Mouse (Mus musculus) left cerebral cortex, adult 8-10 months (tissue): ENCODE measurements around the gene A930004D18Rik. TPM values are rescaled to one million over a fixed set of nuclear protein-coding genes. Genes with fewer than 3 reads are reported as not detected.

Experiments
- DNase-seq, 2 experiments: peaks; one replicate each; pipeline ENCODE4 v3.0.0; 2022; ENCODE audit warnings: low spot score in 2 of 2
- total RNA-seq, 4 experiments: library from RNA; stranded (reverse); gene quantifications; 2 replicates each; pipeline ENCODE4 v1.2.4; 2022

Gene A930004D18Rik
- total RNA-seq, 4 experiments from 2014 or later, result 1.8 to 3.5 (median 2.2) TPM

GRCm38 (mm10) chr2:18053243-18053950, 15.9 kb upstream of the A930004D18Rik start:
- no peak for DNase-seq

DNA sequence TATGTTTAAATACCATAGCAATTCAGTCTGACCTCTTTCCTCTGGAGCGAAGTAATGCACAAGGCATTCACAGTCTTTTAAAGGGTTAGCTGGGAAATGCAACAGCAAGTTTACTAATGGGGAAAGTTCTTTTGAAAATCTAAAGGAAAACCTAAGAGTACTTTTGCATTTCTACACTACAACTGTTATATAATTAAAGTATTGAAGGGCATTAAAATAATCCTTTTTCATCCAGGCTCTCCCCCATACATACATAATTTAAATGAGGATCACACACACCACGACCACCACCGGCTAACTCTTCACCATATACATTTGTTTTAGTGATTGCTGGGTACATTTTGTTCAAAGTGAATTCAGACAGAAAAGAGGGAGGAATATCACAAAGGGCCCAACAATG, 15.0 kb upstream of the A930004D18Rik start:
- DNase-seq, result no peak

DNA sequence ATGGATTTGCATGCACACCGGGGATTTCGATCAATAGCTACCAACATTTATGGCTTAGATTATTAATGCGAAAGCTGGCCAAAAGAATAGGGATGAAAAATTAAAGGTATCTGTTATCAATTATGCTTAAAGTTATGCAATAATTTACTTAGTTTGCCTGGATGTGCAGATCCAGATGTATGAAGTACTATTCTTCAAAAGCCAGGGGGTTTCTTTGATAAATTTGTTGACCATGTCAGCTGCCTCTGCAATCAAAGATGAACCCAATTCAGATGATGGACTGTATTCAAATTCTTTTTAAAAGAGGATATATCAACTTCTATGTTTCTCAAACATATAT, 14.3 kb upstream of the A930004D18Rik start:
- no peak for DNase-seq

DNA sequence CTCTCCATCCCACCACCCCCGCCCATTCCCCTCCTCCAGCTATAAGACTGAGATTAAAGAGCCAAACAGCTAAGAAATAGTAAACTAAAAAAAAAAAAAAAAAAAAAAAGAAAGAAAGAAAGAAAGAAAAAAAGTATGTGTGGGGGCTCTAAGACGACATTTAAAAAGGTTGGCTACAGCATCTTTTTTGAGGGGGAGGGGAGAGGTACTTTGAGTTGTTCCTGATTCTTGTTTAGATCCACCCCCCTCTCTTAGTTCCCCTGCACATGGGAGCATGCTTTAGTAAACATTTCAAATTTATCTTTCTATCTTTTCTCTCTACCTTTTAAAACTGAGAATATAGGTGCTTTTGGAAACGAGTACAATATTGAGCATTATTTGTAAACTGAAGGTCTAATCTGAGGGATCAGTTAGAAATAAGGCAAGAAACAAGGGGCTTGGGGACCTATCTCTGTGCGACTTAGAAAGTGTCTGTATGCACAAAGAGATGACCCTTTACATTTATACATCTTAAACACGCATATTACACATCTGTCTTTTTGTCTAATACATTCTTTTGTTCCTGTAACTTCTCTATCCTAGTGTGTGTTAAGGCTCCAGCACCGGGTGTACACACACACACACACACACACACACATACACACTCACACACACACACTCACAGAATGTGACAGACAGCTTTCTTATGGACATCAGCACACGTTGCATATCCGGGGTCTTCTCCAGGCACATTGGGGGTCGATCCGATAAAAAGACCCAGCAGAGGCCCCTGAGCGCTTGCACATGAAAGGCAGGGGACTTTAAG, 13.7 kb upstream of the A930004D18Rik start:
- DNase-seq, result no peak

DNA sequence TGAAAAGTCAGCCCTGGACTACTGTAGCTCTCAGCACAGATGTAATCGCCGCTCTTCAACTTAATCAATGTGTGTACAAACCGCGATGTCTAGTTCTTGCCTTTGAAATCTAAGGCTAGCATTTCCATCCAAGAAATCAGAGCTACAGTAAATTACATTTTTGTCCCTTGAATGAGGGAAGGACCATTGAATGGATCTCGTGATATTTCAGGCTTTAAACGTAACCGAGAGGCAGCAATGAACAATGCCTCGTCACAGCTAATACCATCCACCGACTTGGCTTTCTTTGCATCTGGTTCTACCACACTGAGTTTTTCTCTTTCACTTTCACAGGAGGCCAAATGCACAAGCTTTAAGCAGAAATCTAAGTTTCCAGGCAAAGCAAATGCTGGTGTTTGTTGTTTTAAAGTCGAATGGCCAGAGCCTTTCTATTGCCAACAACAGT, 13.0 kb upstream of the A930004D18Rik start:
- no peak for DNase-seq

DNA sequence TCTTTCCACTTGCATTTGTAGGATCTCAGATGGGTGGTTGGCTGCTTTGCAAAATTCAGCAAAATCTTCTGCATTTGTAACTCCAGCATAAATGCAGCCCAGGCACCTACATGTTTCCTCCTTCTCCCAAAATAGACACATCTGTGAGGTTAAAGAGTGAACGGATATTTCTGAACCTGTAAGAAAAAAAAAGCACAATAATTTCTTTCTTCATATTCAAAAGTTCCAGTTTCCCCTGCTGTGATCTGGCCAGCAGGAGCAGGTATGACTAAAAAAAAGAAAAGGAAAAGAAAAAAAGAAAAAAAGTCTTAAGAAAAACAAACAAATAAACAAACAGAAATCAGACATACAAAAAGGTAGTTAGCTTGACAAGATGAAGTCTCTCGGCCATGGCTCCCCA, 12.5 kb upstream of the A930004D18Rik start:
- no peak for DNase-seq

DNA sequence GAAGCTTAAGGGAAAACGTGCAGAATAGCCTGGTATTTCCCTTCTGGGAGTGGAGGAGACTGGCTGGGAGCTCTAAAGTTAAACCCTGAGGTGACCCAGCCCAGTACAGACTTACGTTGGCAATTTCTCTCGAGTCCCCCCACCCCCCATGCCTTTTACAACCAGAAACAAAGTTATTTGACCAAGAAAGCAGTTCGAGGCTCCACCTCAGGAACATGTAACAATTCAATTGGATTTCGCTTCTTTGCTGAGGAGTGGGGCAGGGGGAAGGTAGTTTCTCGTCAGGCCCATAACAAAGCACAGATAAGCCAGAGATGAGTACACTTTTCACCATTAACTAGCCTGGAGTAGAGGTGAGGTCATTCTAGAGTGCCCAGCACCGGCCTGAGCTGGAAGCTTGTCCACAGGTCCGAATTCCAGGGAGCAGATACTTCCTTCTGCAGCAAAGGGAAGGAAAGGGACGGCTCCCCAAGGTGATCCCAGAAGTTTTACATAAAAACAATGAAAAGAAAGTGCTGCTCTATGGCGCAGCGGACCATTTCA, 11.8 kb upstream of the A930004D18Rik start:
- DNase-seq, result no peak

DNA sequence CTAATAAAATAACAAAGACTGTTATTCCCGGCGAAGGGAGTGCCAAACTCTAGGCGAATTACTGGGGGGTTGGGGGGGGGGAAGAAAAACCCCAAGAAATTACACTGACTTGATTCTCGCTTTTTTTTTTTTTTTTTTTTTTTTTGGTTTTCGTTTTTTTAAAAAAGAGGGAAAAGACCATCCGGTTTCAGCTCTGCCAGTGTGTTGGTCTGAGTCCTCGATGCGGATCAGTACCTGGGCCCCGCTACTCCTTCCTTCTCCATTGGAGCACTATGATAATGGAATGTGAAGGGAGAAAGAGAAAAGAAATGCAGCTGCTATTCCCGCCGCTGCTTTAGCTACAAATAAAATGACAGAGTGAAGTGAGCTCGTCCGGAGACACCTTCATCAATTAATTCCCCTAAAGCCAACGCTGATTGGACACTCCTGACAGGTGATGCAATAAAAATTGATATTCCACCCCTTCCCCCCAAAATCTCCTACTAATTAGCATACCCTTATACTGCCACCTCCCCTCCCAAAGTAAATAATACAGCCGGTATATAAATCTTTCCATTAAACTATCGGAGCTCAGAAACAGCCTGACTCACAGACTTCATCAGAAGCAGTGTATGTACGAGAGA, 11.0 kb upstream of the A930004D18Rik start, which contains the start of gene Skida1:
TSS of gene Skida1 (minus strand) at position 599 of the 623 bp plus-strand sequence.
- DNase-seq, result no peak

DNA sequence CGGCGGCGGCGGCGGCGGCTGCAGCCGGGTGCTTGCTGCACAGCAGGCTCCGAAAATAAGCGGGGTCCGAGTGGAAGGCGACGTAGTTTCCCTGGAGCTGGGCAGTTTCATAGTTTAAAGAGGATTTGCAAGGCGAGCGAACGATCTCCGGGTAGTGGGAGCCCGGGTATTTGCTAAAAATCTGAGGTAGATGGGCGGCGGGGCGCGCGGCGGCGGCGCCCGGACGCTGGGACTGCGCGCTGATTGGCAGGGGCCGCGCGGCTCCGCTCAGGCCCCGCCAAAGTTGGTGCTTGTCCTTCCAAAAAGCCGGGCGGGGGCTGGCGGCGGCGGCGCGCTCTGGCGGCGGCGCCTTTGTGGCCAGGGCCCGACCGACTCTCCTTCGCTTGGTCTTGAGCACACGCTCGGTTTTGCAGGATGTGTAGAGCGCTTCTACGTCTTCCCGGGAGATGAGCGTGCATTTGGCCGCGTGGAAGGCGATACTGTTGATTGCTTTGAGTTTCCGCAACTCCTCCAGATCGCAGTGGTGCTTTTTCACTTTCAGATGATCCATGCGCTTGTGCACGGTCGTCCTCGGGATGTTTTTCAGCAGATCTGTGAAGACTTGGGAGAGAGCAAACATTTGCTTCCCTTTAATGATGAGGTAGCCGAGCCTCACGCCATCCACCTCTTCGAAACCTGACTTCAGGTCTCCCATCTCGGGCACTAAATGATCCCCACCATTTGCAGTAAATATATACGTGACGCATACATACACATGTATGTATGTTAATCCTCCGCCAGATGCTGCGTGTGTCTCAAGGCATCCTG, 10.3 kb upstream of the A930004D18Rik start:
- peak; percentile 60 for DNase-seq

DNA sequence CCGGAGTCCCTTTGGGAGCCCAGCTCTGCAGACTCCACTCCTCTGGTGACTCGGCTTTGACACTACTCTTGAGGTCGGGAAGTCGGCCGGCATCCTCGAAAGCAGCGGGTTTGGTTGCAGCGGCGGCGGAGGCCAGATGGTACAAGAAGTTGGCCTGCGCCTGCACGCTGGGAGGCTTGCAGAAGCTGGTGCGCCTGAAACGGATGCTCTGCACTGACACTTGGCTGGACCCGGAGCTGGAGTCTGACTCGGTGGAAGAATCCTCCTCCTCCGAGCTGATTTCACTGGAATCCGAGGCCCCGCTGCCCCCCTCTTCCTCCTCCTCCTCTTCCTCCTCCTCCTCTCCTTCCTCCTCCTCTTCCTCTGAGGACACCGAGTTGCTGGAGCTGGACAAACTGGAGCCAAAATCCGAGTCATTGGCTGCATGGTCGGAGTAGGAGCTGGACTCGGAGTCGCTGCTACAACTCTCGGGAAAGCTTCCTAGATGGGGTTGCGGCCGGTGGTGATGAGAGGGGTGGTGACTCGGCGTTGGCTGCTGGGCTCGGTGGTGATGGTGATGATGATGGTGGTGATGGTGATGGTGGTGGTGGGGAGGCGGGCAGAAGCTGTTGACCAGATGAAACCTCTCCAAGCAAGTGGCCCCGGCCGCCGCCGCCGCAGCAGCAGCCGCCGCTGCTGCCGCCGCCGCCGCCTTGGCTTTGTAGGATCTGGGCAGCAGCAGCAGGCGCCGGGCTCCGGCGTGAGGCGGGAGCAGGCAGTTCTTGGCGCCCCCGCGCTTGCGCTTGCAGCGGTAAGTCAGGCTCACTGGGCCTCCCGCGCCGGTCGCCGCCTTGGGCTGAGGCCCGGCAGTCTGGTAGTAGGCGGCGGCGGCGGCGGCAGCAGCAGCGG, 9.5 kb upstream of the A930004D18Rik start:
- peak; percentile 57 to 66 for DNase-seq

- DNase-seq, result no peak
These were observed 8.6 kb upstream of the A930004D18Rik start for GRCm38 (mm10) chr2:18046186-18046585.

GRCm38 (mm10) chr2:18045781-18046181, 8.2 kb upstream of the A930004D18Rik start:
- no peak for DNase-seq

DNA sequence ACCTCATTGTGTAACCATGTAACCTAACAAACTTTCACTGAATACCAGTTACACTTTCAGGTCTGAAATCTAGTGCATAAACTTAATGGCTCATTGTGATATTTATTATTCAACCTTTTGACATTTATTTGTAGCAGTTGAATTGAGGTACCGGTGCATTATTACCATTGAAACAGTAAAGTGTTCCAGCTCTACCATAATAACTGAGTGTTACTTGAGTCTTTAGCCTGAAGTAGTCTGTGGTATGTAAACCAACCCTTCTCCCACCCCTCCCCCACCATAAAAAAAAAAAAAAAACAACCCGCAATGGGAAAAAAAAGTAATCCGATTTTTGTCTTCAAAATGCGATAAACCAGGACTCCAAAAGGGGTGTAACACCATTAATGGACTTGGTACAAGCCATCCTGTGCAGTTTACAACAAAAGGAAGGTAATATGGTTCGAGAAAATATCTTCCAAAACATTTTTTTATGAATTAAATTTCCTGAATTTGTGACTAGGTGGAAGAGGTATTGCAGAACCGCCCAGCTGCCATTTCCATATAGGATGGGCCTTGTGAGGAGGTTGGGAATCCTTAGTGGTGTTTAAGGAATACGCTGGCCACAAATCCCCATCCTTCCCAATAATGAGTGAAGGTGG, 7.7 kb upstream of the A930004D18Rik start:
- DNase-seq, result no peak

DNA sequence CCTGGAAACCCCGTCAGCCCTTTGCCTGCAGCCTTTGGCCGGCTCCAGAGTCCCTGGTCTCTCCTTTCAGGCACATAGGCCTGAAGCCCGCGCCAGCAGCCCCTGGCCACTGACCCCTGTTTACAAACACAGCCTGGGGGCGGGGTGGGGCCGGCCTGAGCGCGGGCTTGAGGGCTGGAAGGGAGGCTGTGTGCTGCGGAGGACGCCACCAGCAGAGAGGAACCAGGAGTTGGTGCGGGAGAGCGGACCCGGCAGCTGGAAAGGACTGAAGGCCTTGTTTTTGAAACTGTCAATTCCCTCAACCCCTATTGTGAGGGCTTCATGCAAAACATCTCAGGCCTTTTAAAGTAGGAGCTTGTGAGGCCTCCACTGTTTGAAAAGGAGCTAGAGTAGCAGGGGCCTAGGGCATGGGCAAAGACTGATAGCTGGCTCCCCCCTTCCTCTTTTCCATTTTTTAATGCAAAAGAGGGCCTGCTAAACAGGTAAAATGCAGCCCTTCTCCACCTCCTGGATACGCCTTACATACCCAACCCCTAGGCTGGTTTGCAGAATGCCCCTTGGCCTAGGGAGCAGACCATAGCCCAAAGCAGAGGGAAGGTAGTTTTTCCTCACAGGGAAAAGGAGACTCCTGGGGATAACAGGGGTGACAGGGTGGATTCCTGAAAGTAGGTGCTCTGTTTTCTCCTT, 3.8 kb upstream of the A930004D18Rik start:
- no peak for DNase-seq

- DNase-seq, result no peak
These were observed 3.0 kb upstream of the A930004D18Rik start for GRCm38 (mm10) chr2:18040347-18041160.

GRCm38 (mm10) chr2:18039566-18040290, 2.2 kb upstream of the A930004D18Rik start:
- DNase-seq, result no peak

DNA sequence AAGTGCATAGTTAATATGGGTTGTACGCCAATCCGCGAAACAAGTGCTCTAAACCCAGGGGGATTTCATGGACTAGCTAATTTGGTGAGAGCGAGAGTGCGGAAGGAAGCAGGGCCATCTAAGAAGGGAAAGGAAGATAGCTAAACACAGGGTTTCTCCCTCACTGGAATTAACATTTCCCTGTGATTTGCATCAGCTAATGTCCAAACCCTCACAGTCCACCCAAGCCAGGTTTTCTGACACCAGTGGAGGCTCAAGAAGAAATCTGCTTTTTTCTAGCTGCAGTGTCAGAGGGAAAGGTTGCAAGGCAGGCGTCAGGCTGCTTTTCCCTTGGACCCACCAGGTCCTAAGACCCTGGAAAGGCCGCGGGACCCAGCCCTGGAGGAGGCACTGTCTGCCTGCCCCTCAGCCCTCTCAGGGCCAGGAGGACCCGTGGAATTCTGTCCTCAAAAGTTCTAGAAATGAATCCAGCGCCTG, 1.4 kb upstream of the A930004D18Rik start:
- no peak for DNase-seq
